Mouse (Mus musculus) cerebellum, postnatal 4 days (tissue): Measurements from ENCODE around the gene Tnpo2.
"Not testable (repeated sequence)": the region's sequence is repeated elsewhere in the genome, so short reads cannot be mapped to it uniquely, and the experiment has no call there.

Source experiments
- DNase-seq, 2 experiments: peaks; one replicate each; pipeline ENCODE4 v3.0.0; 2022; ENCODE audit warnings: low spot score in 2 of 2, mixed read lengths in 1 of 2

Gene Tnpo2

GRCm38 (mm10) chr8:85073041-85073612 lies 36.4 kb downstream of the Tnpo2 start:
- DNase-seq, result no peak

GRCm38 (mm10) chr8:85074167-85074566 lies 37.5 kb downstream of the Tnpo2 start:
- no peak for DNase-seq

DNA sequence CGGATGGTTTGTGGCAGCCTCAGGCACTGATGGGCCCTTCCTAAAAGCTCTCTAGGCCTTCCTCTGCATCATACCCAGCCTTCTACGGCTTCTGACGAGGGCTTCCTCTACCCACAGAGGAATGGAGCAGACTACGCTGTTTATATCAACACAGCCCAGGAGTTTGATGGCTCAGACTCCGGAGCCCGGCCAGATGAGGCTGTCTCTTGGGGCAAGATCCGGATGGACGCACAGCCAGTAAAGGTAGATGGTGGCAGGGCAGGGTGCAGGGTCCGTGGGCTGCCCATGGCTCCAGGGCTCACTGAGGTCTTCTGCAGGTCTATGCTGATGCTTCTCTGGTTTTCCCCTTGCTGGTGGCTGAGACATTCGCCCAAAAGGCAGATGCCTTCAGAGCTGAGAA lies 37.9 kb downstream of the Tnpo2 start:
- no peak for DNase-seq

- peak in 1 of 2 experiments; percentile 48 for DNase-seq
Observed at GRCm38 (mm10) chr8:85076001-85076400, 39.3 kb downstream of the Tnpo2 start.

- peak in 1 of 2 experiments; percentile 82 for DNase-seq
Observed at GRCm38 (mm10) chr8:85076993-85077392, 40.3 kb downstream of the Tnpo2 start.

GRCm38 (mm10) chr8:85080214-85080531 lies 43.5 kb downstream of the Tnpo2 start:
- no peak for DNase-seq

DNA sequence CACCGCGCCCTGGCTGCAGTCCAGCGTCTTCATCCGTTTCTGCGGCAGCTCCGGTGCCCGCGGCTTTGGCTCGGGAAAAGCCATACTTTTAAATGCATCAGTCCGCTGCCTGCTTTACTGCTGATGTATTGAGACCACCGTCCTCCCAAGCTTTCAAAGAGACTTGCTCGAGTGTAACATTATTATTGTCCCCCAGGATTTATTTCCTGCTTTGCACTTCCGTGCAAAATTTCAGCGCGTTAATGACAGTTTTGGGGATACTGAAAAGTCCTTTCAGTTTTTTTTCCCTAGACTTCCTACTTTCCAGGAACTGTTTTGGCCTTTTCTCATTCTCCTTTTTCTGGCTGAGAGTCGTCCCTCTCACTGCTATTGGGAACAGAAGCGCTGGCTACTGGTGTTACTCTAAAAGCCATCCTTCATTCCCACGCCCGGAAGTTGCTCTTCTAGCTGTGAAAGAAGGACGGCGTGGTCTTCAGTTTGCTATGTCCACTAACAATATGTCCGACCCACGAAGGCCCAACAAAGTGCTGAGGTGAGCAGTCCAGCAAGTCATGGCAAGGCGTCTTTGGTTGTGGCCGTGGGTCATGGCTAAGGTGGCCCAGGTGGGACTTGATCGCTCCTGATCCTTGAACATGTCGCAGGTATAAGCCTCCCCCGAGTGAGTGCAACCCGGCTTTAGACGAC lies 44.0 kb downstream of the Tnpo2 start, which contains the start of gene Wdr83os:
TSS of gene Wdr83os (plus strand) at position 209 of the 684 bp plus-strand sequence.
- DNase-seq, result peak in 1 of 2 experiments; percentile 56

DNA sequence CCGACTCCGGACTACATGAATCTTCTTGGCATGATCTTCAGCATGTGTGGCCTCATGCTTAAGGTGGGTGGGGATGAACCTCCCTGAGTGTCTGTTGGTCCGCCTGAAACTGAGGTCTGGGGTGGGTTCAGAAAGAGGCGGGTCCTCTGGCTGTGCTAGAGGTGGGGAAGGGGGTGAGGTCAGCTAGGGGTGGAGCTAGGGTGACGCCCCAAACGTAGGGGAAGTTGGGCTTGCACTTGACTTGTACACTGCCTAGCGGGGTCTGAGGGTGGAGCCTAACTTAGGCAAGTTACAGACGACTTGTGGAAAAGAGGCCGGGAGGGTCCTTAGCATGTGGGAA lies 44.5 kb downstream of the Tnpo2 start, which contains the start of gene Wdr83:
TSS of gene Wdr83 (minus strand) at position 91 of the 340 bp plus-strand sequence.
- DNase-seq, result no peak

DNA sequence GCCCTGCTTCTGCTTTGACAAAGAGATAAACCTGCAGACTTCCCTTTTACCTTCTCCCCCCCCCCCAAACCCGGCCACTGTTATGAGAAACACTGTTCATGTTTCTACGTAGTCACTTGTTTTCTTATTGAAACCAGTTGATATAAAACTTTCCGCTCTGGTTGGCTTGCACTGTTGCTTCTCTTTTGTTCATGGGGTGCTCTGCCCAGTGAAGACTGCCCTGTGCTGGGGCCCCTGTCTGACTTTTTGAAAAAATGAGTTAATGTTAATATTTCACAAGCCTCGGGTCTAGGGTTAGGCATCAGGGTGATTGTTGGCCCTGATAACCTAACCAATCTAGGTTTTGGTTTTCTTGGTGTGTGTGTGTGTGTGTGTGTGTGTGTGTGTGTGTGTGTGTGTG lies 45.5 kb downstream of the Tnpo2 start:
- DNase-seq, result not testable (repeated sequence)

- peak; percentile 60 to 69 for DNase-seq
Observed at GRCm38 (mm10) chr8:85083108-85083813, 46.5 kb downstream of the Tnpo2 start, which contains the start of gene Man2b1. Gene Man2b1 (plus strand): TSS chr8:85083270.

DNA sequence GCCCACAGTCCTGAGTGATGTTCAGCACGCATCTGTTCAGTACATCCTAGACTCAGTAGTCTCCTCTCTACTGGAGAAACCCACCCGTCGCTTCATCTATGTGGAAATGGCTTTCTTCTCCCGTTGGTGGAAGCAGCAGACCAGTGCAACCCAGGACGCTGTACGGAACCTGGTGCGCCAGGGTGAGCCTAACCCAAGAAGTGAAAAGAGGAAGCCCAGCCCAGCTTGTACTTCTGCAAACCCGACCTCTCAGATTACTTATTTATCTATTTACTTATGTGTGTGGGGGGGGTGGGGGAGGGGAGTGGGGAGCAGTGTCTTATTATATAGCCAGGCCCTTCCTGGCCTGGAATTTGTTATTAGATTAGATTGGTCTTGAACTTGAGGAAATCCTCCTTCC lies 47.9 kb downstream of the Tnpo2 start:
- DNase-seq, result no peak

DNA sequence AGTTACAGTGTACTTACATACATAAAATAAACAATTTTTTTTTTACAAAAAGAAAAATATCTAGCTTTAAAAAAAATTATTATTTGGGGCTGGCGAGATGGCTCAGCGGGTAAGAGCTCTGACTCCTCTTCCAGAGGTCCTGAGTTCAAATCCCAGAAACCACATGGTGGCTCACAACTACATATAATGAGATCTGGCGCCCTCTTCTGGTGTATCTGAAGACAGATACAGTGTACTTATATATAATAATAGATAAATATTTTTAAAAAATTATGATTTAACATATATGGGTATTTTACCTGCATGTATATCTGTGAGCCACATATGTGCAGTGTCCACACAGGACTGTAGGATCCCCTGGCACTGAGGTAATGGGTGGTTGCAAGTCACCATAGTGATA lies 49.5 kb downstream of the Tnpo2 start:
- no peak for DNase-seq

GRCm38 (mm10) chr8:85088771-85089170 lies 52.1 kb downstream of the Tnpo2 start:
- DNase-seq, result no peak

GRCm38 (mm10) chr8:85090856-85091255 lies 54.1 kb downstream of the Tnpo2 start:
- DNase-seq, result no peak

DNA sequence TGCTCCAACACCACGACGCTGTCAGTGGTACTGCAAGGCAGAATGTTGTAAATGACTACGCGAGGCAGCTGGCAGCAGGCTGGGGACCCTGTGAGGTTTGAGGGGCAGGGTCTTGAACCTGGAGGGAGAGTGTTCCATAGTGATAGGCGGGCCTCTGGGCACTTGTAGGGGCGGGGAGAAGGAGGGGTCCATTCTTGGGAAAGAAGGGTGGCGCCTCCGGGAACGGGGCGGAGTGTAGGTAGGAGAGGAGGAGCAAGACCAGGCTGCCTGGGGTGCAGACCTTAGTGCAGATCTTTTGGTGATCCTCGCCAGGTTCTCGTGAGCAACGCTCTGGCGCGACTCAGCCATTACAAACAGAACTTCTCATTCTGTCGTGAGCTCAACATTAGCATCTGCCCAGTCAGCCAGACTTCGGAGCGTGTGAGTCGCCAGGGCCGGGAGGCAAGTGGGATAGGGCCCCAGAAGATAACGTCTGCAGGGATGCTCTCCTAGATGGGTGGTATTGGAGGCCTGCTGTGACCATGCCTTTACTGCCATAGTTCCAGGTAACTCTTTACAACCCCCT lies 54.9 kb downstream of the Tnpo2 start:
- no peak for DNase-seq

DNA sequence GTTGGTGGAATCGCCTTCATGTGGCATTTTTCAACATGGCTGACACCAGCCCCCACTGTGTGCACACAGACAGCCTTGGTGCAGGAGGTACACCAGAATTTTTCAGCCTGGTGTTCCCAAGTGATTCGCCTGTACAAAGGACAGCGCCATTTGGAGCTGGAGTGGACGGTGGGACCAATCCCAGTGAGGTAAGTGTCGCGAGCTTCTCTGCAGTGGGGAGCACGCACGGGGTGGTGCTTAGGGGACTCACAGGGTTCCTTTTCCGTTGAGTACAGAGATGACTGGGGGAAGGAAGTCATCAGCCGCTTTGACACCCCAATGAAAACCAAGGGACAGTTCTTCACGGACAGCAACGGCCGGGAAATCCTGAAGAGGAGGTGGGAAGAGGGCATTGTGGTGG lies 58.3 kb downstream of the Tnpo2 start:
- DNase-seq, result no peak

DNA sequence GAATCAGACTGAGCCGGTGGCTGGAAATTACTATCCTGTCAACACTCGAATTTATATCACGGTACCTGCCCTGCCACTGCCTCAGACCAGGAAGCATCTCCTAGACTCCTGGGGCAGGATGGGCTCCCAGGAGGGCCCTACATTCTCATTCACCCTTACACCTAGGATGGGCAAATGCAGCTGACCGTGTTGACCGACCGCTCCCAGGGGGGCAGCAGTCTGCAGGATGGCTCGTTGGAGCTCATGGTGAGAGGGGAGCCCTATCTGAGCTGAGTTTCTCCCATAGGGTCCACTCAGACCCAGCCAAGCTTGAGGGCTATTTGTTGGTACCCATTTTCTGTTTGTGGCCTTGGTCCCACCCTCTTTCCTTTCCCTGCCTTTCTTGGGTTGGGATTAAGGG lies 58.9 kb downstream of the Tnpo2 start:
- DNase-seq, result no peak

DNA sequence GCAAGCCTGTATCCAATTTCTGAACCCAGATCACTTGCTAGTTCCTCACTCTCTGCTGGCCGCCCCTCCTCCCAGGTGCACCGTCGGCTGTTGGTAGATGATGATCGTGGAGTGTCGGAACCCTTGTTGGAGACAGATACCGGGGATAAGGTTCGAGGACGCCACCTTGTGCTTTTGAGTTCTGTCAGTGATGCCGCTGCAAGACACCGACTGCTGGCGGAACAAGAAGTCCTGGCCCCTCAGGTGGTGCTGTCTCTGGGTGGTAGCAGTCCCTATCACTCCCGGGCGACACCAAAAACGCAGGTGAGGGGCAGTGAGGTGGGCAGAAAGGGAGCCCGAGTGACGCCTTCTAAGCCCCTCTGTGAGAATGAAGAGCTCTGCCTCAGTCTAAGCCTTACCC lies 59.5 kb downstream of the Tnpo2 start:
- no peak for DNase-seq

DNA sequence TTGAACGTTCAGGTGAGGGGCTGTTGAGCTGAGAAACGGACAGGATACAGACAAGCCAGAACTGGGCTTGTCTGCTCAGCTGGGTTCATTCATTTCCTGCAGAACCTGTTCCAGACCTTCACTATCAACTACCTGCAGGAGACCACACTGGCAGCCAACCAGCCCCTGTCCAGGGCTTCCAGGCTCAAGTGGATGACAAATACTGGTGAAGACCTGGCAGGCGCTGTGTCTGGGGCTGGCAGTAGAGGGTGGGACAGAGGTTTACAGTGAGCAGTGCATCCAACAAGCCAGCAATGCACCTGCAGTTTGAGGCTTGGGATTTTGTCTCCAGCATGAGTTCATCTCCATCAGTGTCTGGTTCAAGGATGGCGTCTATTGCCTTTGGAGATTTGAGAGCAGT lies 60.1 kb downstream of the Tnpo2 start:
- no peak for DNase-seq

DNA sequence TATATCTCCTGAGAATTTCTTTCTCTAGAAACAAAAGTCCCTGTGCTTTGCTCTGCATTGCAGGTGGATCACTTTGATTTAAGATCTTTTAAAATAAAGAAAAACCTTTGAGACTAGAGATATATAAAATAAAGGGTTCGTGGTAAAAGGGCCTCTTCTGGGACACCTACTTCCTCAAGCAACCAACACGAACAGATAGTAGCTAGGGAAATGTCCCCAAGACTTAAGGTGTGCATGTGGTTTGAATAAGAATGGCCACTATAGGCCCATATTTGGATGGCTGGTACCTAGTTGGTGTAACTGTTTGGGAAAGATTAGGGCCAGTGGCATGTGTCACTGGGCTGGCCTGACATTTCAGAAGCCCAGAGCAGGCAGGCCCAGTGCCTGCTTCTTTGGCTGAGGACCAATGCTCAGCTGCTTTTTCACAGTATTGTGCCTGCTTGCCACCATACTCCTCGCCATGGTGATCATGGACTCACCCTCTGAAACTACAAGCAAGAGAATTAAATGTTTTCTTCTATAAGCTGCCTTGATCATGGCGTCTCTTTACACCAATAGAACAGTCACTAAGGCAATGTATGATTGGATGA lies 63.5 kb downstream of the Tnpo2 start:
- DNase-seq, result no peak
